Mouse (Mus musculus): ENCODE measurements around the gene Cst13.
"Not testable (repeated sequence)": the region's sequence is repeated elsewhere in the genome, so short reads cannot be mapped to it uniquely, and the experiment has no call there.

Gene Cst13

DNA sequence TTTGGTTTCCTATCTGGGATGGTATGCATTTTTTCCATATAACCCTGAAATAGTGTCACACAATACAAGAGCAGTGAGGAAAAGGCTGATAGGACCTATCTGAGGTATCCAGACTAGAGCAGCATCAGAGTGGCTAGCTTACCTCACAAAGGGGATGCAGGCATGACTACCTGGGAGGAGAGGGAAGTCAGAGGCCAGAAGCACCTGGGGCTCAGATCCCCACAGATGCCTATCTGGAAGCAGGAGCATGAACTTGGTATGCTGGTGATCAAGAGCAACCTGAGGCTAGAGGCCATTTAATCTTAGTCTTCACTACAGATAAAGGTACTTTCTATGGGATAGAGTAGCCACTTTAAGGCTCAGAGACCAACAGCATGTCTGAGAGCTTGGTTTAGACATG, at the start of gene Cst13:
Gene Cst13 (plus strand): TSS at position 173 of the 400 bp plus-strand sequence.
- DNase-seq (ENCODE audit: low read depth), result no peak

- not testable (repeated sequence) for DNase-seq (ENCODE audit: low read depth)
Observed at GRCm38 (mm10) chr2:148771397-148771796, 48.5 kb upstream of the Cst13 start, which contains the start of gene Cst11. TSS of gene Cst11 (minus strand) at chr2:148771497.

GRCm38 (mm10) chr2:148781709-148782108, 38.2 kb upstream of the Cst13 start, which contains the start of gene 8030411F24Rik:
TSS of gene 8030411F24Rik (plus strand) at chr2:148782009.
- no peak for DNase-seq (ENCODE audit: low read depth)

DNA sequence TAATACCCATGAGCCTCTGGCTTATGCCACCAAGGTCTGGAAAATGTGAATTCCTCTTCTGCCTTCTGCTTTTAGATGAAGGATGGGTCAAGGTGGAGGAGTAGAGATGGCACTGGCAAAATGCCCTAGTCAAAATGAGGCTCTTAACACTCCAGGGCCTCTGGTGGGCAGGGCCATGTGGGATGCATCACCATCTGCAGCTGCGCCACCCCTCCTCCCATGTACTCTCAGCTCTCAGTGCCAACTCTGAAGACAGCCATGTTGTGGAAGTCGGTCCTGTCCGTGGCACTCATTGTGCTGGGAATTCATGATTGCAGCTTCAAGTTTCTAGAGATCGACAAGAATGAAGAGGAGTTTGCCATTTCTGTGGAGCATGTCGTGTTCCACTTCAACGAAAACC, 30.7 kb upstream of the Cst13 start, which contains the start of gene Cst12:
Gene Cst12 (plus strand): TSS at position 220 of the 400 bp plus-strand sequence.
- no peak for DNase-seq (ENCODE audit: low read depth)

- no peak for DNase-seq (ENCODE audit: low read depth)
Observed at GRCm38 (mm10) chr2:148798485-148798884, 21.4 kb upstream of the Cst13 start, which contains the start of gene Cst8. TSS of gene Cst8 (plus strand) at chr2:148798785.

DNA sequence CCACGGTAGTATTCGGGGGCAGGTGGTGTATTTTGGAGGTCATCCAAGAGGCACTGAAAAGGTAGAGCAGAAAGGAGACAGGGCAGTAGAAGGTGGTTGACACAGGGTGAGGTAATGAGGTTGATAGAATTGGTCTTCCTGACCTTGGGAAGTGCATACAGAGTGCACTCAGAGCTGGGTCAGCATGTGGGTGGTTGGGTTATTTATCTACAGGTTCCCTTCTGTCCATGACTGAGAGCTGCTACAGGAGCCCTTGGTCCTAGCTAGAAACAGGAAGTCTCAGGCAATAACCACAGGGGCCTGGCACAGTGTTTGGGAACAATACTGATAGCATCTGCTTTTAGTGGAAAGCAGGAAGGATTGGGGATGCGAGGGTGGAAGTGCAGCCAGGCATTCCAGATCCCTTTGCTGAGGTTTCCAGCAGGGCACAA, 18.4 kb upstream of the Cst13 start:
- DNase-seq (ENCODE audit: low read depth), result no peak

GRCm38 (mm10) chr2:148806696-148807095, 13.2 kb upstream of the Cst13 start:
- no peak for DNase-seq (ENCODE audit: low read depth)

- DNase-seq (ENCODE audit: low read depth), result no peak
Observed at GRCm38 (mm10) chr2:148825986-148826385, 6.1 kb downstream of the Cst13 start.

GRCm38 (mm10) chr2:148834912-148835311, 15.0 kb downstream of the Cst13 start, which contains the start of gene Cst9:
TSS of gene Cst9 (plus strand) at chr2:148835147.
- no peak for DNase-seq (ENCODE audit: low read depth)

- DNase-seq (ENCODE audit: low read depth), result no peak
Observed at GRCm38 (mm10) chr2:148838075-148838777, 18.3 kb downstream of the Cst13 start.

DNA sequence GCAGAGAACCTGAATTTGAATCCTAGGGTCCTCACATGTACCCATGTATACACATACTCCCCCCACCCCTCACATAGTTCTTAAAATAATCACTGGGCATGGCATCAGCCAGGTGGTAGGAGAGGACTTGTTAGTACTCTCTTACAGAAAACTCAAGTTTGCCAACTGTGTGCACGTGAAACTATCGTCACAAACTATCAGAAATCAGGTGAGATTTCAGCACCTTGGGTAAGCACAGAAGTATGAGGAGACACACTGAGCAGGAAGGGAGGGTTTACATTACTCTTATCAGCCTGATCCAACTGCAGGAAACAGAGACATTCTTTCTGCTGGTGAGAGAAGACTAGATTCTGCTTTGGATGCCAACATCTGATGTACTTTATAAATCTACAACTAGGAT, 19.3 kb downstream of the Cst13 start:
- no peak for DNase-seq (ENCODE audit: low read depth)

GRCm38 (mm10) chr2:148851116-148851906, 31.4 kb downstream of the Cst13 start:
- peak; percentile 70 for DNase-seq (ENCODE audit: low read depth)

- DNase-seq (ENCODE audit: low read depth), result no peak
Observed at GRCm38 (mm10) chr2:148856630-148857400, 36.9 kb downstream of the Cst13 start.

DNA sequence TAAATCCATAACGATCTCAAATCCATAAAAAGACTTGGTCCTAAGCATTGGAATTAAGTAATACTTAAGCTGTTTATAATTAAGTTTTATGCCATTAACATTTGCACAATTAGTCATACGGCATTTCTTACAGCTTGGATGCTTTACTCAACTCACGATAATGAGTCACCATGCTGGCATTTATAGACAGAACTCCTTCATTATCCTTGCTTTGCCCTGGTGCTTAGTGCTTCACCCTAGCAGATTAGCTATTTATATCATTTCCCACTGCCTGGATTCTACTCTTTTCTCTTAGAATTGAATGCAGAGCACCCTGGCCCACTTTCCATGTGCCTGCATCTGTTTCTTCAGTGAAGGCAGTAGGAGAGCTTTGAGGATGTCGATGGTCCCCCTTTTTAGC, 37.6 kb downstream of the Cst13 start:
- DNase-seq (ENCODE audit: low read depth), result no peak

DNA sequence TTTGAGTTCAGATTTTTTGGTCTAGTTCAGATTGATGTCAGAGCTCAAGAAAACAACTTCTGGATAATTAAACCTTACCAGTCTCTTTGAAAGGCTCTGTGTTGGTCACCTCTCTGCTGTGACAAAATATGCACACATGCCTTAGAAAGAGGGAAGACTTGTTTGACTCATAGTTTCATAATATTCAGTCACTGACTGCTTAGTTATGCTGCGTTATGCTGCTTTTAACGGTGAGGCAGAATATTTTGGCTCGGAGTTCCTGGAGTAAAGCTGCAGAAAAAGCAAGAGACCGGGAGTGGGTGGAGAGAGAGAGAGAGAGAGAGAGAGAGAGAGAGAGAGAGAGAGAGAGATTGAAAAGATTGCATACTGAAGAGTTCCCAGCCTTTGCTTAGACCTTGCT, 41.1 kb downstream of the Cst13 start:
- no peak for DNase-seq (ENCODE audit: low read depth)

GRCm38 (mm10) chr2:148861693-148862092, 41.8 kb downstream of the Cst13 start:
- DNase-seq (ENCODE audit: low read depth), result no peak

DNA sequence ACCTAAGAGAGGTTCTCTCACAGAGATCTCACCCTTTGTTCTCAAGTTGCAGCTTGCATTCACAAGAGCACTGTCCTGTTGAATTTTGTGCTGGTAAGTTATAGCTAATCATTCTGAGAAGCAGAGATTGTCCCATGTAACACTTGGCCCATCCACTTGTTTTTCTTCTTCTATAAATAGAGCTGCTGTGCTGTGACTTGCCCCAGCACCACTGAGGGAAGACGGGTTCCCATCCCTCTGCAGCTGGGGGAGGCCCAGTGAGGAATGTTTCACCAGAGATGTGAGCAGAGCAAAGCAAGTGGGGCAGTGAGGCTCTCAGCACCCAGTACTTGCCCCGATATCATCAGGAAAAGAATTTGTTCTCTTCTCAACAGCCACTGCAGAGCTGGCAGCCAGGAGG, 45.1 kb downstream of the Cst13 start, which contains the start of gene 9230104L09Rik:
Gene 9230104L09Rik (minus strand): TSS at position 73 of the 400 bp plus-strand sequence.
- no peak for DNase-seq (ENCODE audit: low read depth)

- DNase-seq (ENCODE audit: low read depth), result no peak
Observed at GRCm38 (mm10) chr2:148868959-148869358, 49.1 kb downstream of the Cst13 start.

GRCm38 (mm10) chr2:148870526-148870925, 50.6 kb downstream of the Cst13 start:
- no peak for DNase-seq (ENCODE audit: low read depth)

DNA sequence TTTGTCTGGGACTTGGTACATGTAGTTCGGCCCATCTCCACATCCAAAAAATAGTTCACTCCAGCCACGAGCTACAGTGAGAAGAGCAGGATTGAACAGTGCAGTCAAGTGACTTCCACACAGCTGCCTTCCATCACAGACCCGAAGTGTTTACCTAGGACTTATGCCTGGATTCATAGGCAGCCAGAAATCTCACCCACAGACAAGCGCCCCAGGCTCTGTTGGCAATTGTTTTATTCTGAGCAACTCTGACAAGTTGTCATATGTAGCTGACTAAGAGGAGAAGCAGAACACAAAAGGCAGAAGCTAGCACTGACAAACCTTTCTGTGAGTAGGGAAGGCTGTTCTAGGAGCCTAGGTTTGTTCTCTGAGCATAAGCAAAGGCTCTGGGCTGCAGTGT, 53.0 kb downstream of the Cst13 start:
- DNase-seq (ENCODE audit: low read depth), result peak; percentile 58

DNA sequence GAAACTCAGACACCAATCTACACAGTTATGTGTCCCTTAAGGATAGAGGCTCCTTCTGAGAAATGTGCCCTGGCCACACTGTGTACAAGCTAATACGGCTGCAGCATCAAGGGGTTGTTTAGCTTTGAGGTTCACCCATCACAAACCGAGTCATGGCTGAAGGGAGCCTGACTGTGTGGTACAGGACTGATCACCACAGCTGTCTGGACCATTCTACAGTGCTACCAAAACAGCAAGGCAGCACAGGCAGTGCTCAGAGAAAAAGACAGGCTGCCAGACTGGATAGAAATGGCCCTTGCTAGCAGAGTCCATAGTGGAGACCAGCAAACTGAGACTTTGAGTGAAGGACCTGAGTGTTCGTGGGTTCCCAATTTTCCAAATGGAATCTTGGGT, 54.3 kb downstream of the Cst13 start:
- no peak for DNase-seq (ENCODE audit: low read depth)
